Mouse (Mus musculus): ENCODE results near the gene Zfp428. TPM values are rescaled to one million over a fixed set of nuclear protein-coding genes. Genes with fewer than 3 reads are reported as not detected.

Gene Zfp428
- total RNA-seq, 1 experiment = 114 TPM

DNA sequence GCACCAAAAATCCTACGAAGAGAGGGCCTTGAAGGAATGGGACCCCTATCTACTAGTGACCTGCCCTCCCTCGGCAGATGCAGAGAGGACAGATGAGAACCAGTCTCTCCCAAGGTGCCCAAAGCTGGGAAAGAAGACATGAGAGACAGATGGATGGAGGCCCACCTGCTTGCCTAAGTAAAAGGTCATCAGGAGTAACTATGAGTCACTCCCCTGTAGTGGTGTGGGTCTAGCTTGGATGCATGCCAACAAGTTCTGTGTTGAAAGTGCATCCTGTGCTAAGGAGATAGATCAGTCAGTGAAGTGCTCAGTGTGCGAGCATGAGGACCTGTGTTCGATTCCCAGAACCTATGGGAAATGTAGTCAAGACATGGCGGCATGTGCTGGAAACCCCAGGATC is 27.9 kb upstream of the Zfp428 start:
- Histone ChIP-seq H3K4me3 (ENCODE audit: insufficient read depth in 1 of 2, low read depth in 1 of 2, low read length in 2 of 2, poor library complexity in 1 of 2, severe bottlenecking in 1 of 2) (no peak overlapping the region), H3K27ac (ENCODE audit: insufficient read depth, low read depth, low read length, poor library complexity, severe bottlenecking) (no peak overlapping the region), H3K9me3 (ENCODE audit: control insufficient read depth, insufficient read depth, low read depth, low read length) (no peaks in the 10 kb centered on the region), H3K36me3 (ENCODE audit: control insufficient read depth, insufficient read depth, low read length, poor library complexity, severe bottlenecking) (peaks cover 4% of the 10 kb centered on the region), H3K4me1 (ENCODE audit: control insufficient read depth in 2 of 2, insufficient read depth in 2 of 2, low read length in 2 of 2, poor library complexity in 1 of 2) (0 out of 4 replicates have a peak, but pooled peaks cover 0 to 2% of the 10 kb centered on the region in 2 experiments), H3K9ac (ENCODE audit: insufficient read depth, low read depth, low read length, poor library complexity, severe bottlenecking) (no peak overlapping the region)
- in situ Hi-C loops (cut with MboI; ENCODE audit: low sequenced_read_pairs in 2 of 2, unreplicated experiment in 2 of 2) = no loop called here
- TF ChIP-seq ZNF384 (IDR thresholded peaks at IDR 0.05; ENCODE audit: low read depth, low read length) = no peak
- TF ChIP-seq MAFK (IDR thresholded peaks at IDR 0.05; ENCODE audit: insufficient read depth, low read depth, low read length) = no peak
- TF ChIP-seq ZC3H11A (IDR thresholded peaks at IDR 0.05; ENCODE audit: borderline replicate concordance, low read depth, low read length) = no peak
- no peak for TF ChIP-seq HCFC1 (IDR thresholded peaks at IDR 0.05; ENCODE audit: borderline replicate concordance, insufficient read depth, low read length)
- TF ChIP-seq CHD2 (IDR thresholded peaks at IDR 0.05; ENCODE audit: low read depth, low read length) = no peak
- no peak for DNase-seq (ENCODE audit: low read depth, low spot score)

DNA sequence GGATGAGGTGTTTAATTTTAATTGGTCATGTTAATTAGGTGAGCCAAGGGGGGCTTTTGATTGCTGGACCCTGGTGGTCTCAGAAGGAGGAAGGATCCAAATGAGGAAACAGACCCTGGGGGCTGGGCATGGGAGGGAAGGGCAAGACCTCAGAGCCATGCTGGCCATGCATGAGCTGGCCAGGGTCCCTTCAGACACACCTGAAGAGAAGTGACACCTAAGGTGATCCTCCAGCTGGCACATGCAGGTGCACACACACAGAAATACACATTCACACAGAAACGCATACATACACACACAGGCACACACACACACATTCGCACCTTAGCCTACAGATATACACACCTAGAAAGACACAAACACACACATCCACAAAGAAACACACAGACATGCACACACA is 27.1 kb upstream of the Zfp428 start:
- no peak overlapping the region for H3K9ac ChIP-seq (ENCODE audit: insufficient read depth, low read depth, low read length, poor library complexity, severe bottlenecking)
- TF ChIP-seq MAFK (IDR thresholded peaks at IDR 0.05; ENCODE audit: insufficient read depth, low read depth, low read length) = no peak
- TF ChIP-seq HCFC1 (IDR thresholded peaks at IDR 0.05; ENCODE audit: borderline replicate concordance, insufficient read depth, low read length) = no peak
- TF ChIP-seq ZNF384 (IDR thresholded peaks at IDR 0.05; ENCODE audit: low read depth, low read length) = no peak
- no peak for TF ChIP-seq ZC3H11A (IDR thresholded peaks at IDR 0.05; ENCODE audit: borderline replicate concordance, low read depth, low read length)
- TF ChIP-seq CHD2 (IDR thresholded peaks at IDR 0.05; ENCODE audit: low read depth, low read length) = no peak
- in situ Hi-C loops (cut with MboI; ENCODE audit: low sequenced_read_pairs in 2 of 2, unreplicated experiment in 2 of 2) = no loop called here
- H3K9me3 ChIP-seq (ENCODE audit: control insufficient read depth, insufficient read depth, low read depth, low read length) = no peaks in the 10 kb centered on the region
- H3K27ac ChIP-seq (ENCODE audit: insufficient read depth, low read depth, low read length, poor library complexity, severe bottlenecking) = no peak overlapping the region
- no peak overlapping the region for H3K4me3 ChIP-seq (ENCODE audit: insufficient read depth in 1 of 2, low read depth in 1 of 2, low read length in 2 of 2, poor library complexity in 1 of 2, severe bottlenecking in 1 of 2)
- H3K36me3 ChIP-seq (ENCODE audit: control insufficient read depth, insufficient read depth, low read length, poor library complexity, severe bottlenecking) = peaks cover 2% of the 10 kb centered on the region
- DNase-seq (ENCODE audit: low read depth, low spot score) = no peak
- 0 out of 4 replicates have a peak, but pooled peaks cover 0 to 2% of the 10 kb centered on the region in 2 experiments for H3K4me1 ChIP-seq (ENCODE audit: control insufficient read depth in 2 of 2, insufficient read depth in 2 of 2, low read length in 2 of 2, poor library complexity in 1 of 2)

DNA sequence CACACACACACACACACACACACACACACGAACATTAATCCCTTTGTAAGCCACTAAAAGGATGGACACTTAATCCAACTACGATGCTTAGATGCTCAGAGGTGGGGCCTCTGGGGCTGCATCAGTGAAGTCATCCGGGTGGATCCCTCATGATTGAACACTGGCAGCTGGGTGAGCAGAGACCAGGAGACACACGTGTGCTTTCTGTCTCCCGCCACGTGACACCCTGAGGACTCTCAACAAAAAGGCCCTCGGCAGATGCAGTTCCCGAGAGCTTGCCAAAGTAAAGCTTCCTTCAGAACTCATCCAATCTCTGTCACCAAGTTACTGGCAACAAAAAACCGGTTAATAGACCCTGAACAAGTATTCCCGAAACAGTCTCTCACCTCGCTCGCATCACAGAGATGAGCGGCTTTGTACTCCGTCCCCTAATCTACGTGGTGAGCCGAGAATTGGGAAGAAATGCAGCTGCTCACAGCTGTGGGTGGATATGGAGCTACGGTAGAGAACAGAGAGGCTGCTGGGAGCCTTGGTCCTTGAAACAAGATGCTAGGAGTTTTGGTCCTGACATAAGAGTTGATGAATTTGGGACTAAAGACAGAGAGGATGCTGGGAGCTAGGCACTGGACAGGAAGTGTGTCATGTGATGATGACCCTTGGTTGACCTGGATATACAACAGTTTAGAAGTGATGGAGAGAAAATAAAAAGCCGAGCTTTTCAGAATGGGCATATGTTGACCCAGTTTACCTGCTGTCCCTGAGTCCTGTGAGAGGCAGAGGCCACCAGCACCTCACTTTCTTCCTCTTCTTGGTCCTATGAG is 26.5 kb upstream of the Zfp428 start:
- no peak overlapping the region for H3K4me3 ChIP-seq (ENCODE audit: insufficient read depth in 1 of 2, low read depth in 1 of 2, low read length in 2 of 2, poor library complexity in 1 of 2, severe bottlenecking in 1 of 2)
- H3K4me1 ChIP-seq (ENCODE audit: control insufficient read depth in 2 of 2, insufficient read depth in 2 of 2, low read length in 2 of 2, poor library complexity in 1 of 2) = 0 out of 4 replicates have a peak, but pooled peaks cover 0 to 2% of the 10 kb centered on the region in 2 experiments
- in situ Hi-C loops (cut with MboI; ENCODE audit: low sequenced_read_pairs in 2 of 2, unreplicated experiment in 2 of 2) = no loop called here
- peaks cover 2% of the 10 kb centered on the region for H3K36me3 ChIP-seq (ENCODE audit: control insufficient read depth, insufficient read depth, low read length, poor library complexity, severe bottlenecking)
- DNase-seq (ENCODE audit: low read depth, low spot score) = no peak
- TF ChIP-seq ZNF384 (IDR thresholded peaks at IDR 0.05; ENCODE audit: low read depth, low read length) (no peak), MAFK (IDR thresholded peaks at IDR 0.05; ENCODE audit: insufficient read depth, low read depth, low read length) (no peak), CHD2 (IDR thresholded peaks at IDR 0.05; ENCODE audit: low read depth, low read length) (no peak), HCFC1 (IDR thresholded peaks at IDR 0.05; ENCODE audit: borderline replicate concordance, insufficient read depth, low read length) (no peak), ZC3H11A (IDR thresholded peaks at IDR 0.05; ENCODE audit: borderline replicate concordance, low read depth, low read length) (no peak)
- no peaks in the 10 kb centered on the region for H3K9me3 ChIP-seq (ENCODE audit: control insufficient read depth, insufficient read depth, low read depth, low read length)
- no peak overlapping the region for H3K27ac ChIP-seq (ENCODE audit: insufficient read depth, low read depth, low read length, poor library complexity, severe bottlenecking)
- no peak overlapping the region for H3K9ac ChIP-seq (ENCODE audit: insufficient read depth, low read depth, low read length, poor library complexity, severe bottlenecking)

DNA sequence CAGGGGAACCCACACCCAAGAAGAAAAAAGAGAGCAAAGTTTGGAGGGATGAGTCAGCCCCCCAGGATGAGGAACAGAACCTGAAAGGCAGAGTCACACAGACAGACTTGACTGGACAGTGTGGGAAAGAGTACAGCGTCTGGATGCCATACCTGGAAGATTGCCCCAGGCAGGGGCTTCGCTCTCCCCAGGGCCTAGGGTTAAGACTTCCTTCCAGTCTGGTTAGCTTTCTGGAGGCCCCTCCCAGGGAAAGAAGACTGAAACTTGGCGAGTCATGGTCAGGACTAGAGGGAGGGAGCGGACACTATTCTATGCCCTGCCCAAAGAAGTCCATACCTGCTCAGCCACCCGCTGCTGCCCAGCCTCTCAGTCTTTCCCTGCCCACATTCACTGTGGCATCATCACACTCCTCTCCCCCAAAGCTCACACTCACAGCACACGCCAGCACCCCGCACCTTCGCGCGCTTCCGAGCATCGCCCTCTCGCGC is 25.8 kb upstream of the Zfp428 start:
- in situ Hi-C loops (cut with MboI; ENCODE audit: low sequenced_read_pairs in 2 of 2, unreplicated experiment in 2 of 2) = no loop called here

More for the DNA sequence above, 25.8 kb upstream of the Zfp428 start:
- Histone ChIP-seq H3K4me3 (ENCODE audit: insufficient read depth in 1 of 2, low read depth in 1 of 2, low read length in 2 of 2, poor library complexity in 1 of 2, severe bottlenecking in 1 of 2) (peak overlapping the region; percentile 85 to 86; a peak in 3 of 4 replicates), H3K4me1 (ENCODE audit: control insufficient read depth in 2 of 2, insufficient read depth in 2 of 2, low read length in 2 of 2, poor library complexity in 1 of 2) (0 out of 4 replicates have a peak, but pooled peaks cover 0 to 2% of the 10 kb centered on the region in 2 experiments), H3K36me3 (ENCODE audit: control insufficient read depth, insufficient read depth, low read length, poor library complexity, severe bottlenecking) (peaks cover 2% of the 10 kb centered on the region), H3K27ac (ENCODE audit: insufficient read depth, low read depth, low read length, poor library complexity, severe bottlenecking) (no peak overlapping the region), H3K9ac (ENCODE audit: insufficient read depth, low read depth, low read length, poor library complexity, severe bottlenecking) (peak overlapping the region; percentile 59; the same call in 1 of the 2 replicates), H3K9me3 (ENCODE audit: control insufficient read depth, insufficient read depth, low read depth, low read length) (no peaks in the 10 kb centered on the region)
- DNase-seq (ENCODE audit: low read depth, low spot score) = no peak
- TF ChIP-seq CHD2 (IDR thresholded peaks at IDR 0.05; ENCODE audit: low read depth, low read length) (no peak), ZC3H11A (IDR thresholded peaks at IDR 0.05; ENCODE audit: borderline replicate concordance, low read depth, low read length) (no peak)

Measured in ES-E14 (cell line).